Mouse (Mus musculus): ENCODE measurements around the gene Fstl1. TPM values are rescaled to one million over a fixed set of nuclear protein-coding genes. Genes with fewer than 3 reads are reported as not detected.

The Fstl1 gene
- polyA plus RNA-seq, 1 experiment from 2014 or later = 90.2 TPM

GRCm38 (mm10) chr16:37807269-37807668 lies 30.6 kb downstream of the Fstl1 start:
- H3K9me3 ChIP-seq (replicated peaks; ENCODE audit: control insufficient read depth, low read length) = no peaks in the 10 kb centered on the region
- no peak overlapping the region for H3K27ac ChIP-seq (ENCODE audit: low read depth, low read length)
- no peak overlapping the region for H3K4me3 ChIP-seq (ENCODE audit: low read depth, low read length)
- ATAC-seq (no peak), DNase-seq (ENCODE audit: low spot score) (no peak)
- 74% methylated on average over 8 of the region's 8 CpGs for WGBS
- no peak overlapping the region for H3K4me2 ChIP-seq (ENCODE audit: low read length)
- H3K36me3 ChIP-seq (ENCODE audit: control insufficient read depth, insufficient read depth, low read length) = no peaks in the 10 kb centered on the region; the same call in 1 of the 2 replicates
- no peaks in the 10 kb centered on the region for H3K27me3 ChIP-seq (replicated peaks; ENCODE audit: control insufficient read depth, insufficient read depth, low read length)
- peaks cover 3% of the 10 kb centered on the region; the same call in 1 of the 2 replicates for H3K4me1 ChIP-seq (ENCODE audit: control insufficient read depth, insufficient read depth, low read length)
- no peak overlapping the region for H3K9ac ChIP-seq (ENCODE audit: low read length)

GRCm38 (mm10) chr16:37808866-37809622 lies 32.4 kb downstream of the Fstl1 start:
- no peaks in the 10 kb centered on the region; the same call in 1 of the 2 replicates for H3K36me3 ChIP-seq (ENCODE audit: control insufficient read depth, insufficient read depth, low read length)
- no peaks in the 10 kb centered on the region for H3K9me3 ChIP-seq (replicated peaks; ENCODE audit: control insufficient read depth, low read length)
- WGBS = 22% methylated on average over 10 of the region's 10 CpGs
- H3K27me3 ChIP-seq (replicated peaks; ENCODE audit: control insufficient read depth, insufficient read depth, low read length) = no peaks in the 10 kb centered on the region
- peak overlapping the region; percentile 39; the same call in 1 of the 2 replicates for H3K27ac ChIP-seq (ENCODE audit: low read depth, low read length)
- DNase-seq (ENCODE audit: low spot score) = peak; percentile 62
- H3K9ac ChIP-seq (ENCODE audit: low read length) = no peak overlapping the region
- H3K4me3 ChIP-seq (ENCODE audit: low read depth, low read length) = no peak overlapping the region
- peak; percentile 33 for ATAC-seq
- peaks cover 7% of the 10 kb centered on the region; the same call in 1 of the 2 replicates for H3K4me1 ChIP-seq (ENCODE audit: control insufficient read depth, insufficient read depth, low read length)
- no peak overlapping the region for H3K4me2 ChIP-seq (ENCODE audit: low read length)

GRCm38 (mm10) chr16:37809623-37809992 lies 32.9 kb downstream of the Fstl1 start:
- ATAC-seq (no peak), DNase-seq (ENCODE audit: low spot score) (no peak)
- no peaks in the 10 kb centered on the region for H3K27me3 ChIP-seq (replicated peaks; ENCODE audit: control insufficient read depth, insufficient read depth, low read length)
- peaks cover 7% of the 10 kb centered on the region; the same call in 1 of the 2 replicates for H3K4me1 ChIP-seq (ENCODE audit: control insufficient read depth, insufficient read depth, low read length)
- no peak overlapping the region for H3K4me2 ChIP-seq (ENCODE audit: low read length)
- H3K9me3 ChIP-seq (replicated peaks; ENCODE audit: control insufficient read depth, low read length) = no peaks in the 10 kb centered on the region
- no peak overlapping the region for H3K4me3 ChIP-seq (ENCODE audit: low read depth, low read length)
- 0 out of 2 replicates have a peak overlapping the region, but pooled peaks have one; percentile 39 for H3K27ac ChIP-seq (ENCODE audit: low read depth, low read length)
- no peaks in the 10 kb centered on the region for H3K36me3 ChIP-seq (ENCODE audit: control insufficient read depth, insufficient read depth, low read length)
- 80% methylated on average over 6 of the region's 6 CpGs for WGBS
- H3K9ac ChIP-seq (ENCODE audit: low read length) = no peak overlapping the region

GRCm38 (mm10) chr16:37811874-37812273 lies 35.2 kb downstream of the Fstl1 start:
- peaks cover 5% of the 10 kb centered on the region; the same call in 1 of the 2 replicates for H3K36me3 ChIP-seq (ENCODE audit: control insufficient read depth, insufficient read depth, low read length)
- H3K4me1 ChIP-seq (ENCODE audit: control insufficient read depth, insufficient read depth, low read length) = peaks cover 7% of the 10 kb centered on the region; the same call in 1 of the 2 replicates
- H3K4me3 ChIP-seq (ENCODE audit: low read depth, low read length) = no peak overlapping the region
- no peaks in the 10 kb centered on the region for H3K27me3 ChIP-seq (replicated peaks; ENCODE audit: control insufficient read depth, insufficient read depth, low read length)
- ATAC-seq (no peak), DNase-seq (ENCODE audit: low spot score) (no peak)
- H3K4me2 ChIP-seq (ENCODE audit: low read length) = no peak overlapping the region
- H3K9me3 ChIP-seq (replicated peaks; ENCODE audit: control insufficient read depth, low read length) = no peaks in the 10 kb centered on the region
- 92% methylated on average over 8 of the region's 8 CpGs for WGBS
- H3K27ac ChIP-seq (ENCODE audit: low read depth, low read length) = no peak overlapping the region; the same call in 1 of the 2 replicates
- H3K9ac ChIP-seq (ENCODE audit: low read length) = peak overlapping the region; percentile 21; the same call in 1 of the 2 replicates

- Histone ChIP-seq H3K9me3 (replicated peaks; ENCODE audit: control insufficient read depth, low read length) (no peaks in the 10 kb centered on the region), H3K27me3 (replicated peaks; ENCODE audit: control insufficient read depth, insufficient read depth, low read length) (no peaks in the 10 kb centered on the region), H3K4me3 (ENCODE audit: low read depth, low read length) (no peak overlapping the region), H3K9ac (ENCODE audit: low read length) (0 out of 2 replicates have a peak overlapping the region, but pooled peaks have one; percentile 21), H3K4me1 (ENCODE audit: control insufficient read depth, insufficient read depth, low read length) (peaks cover 7% of the 10 kb centered on the region; the same call in 1 of the 2 replicates), H3K36me3 (ENCODE audit: control insufficient read depth, insufficient read depth, low read length) (peaks cover 5% of the 10 kb centered on the region; the same call in 1 of the 2 replicates), H3K27ac (ENCODE audit: low read depth, low read length) (no peak overlapping the region), H3K4me2 (ENCODE audit: low read length) (no peak overlapping the region)
- WGBS = 52% methylated on average over 9 of the region's 9 CpGs
- DNase-seq (ENCODE audit: low spot score) = peak; percentile 70
- ATAC-seq = peak; percentile 38
Measured at GRCm38 (mm10) chr16:37812474-37812886, 35.8 kb downstream of the Fstl1 start.

- H3K9me3 ChIP-seq (replicated peaks; ENCODE audit: control insufficient read depth, low read length) = no peaks in the 10 kb centered on the region
- no peak for DNase-seq (ENCODE audit: low spot score)
- peak overlapping the region; percentile 33 for H3K4me2 ChIP-seq (ENCODE audit: low read length)
- 37% methylated on average over 5 of the region's 5 CpGs for WGBS
- H3K9ac ChIP-seq (ENCODE audit: low read length) = 0 out of 2 replicates have a peak overlapping the region, but pooled peaks have one; percentile 5
- H3K27me3 ChIP-seq (replicated peaks; ENCODE audit: control insufficient read depth, insufficient read depth, low read length) = no peaks in the 10 kb centered on the region
- no peak overlapping the region for H3K4me3 ChIP-seq (ENCODE audit: low read depth, low read length)
- H3K36me3 ChIP-seq (ENCODE audit: control insufficient read depth, insufficient read depth, low read length) = peaks cover 8% of the 10 kb centered on the region; the same call in 1 of the 2 replicates
- peaks cover 7% of the 10 kb centered on the region; the same call in 1 of the 2 replicates for H3K4me1 ChIP-seq (ENCODE audit: control insufficient read depth, insufficient read depth, low read length)
- H3K27ac ChIP-seq (ENCODE audit: low read depth, low read length) = peak overlapping the region; percentile 48; the same call in 1 of the 2 replicates
- 0 out of 2 replicates have a peak, but pooled peaks have one; percentile 2 for ATAC-seq
Measured at GRCm38 (mm10) chr16:37813691-37814382, 37.2 kb downstream of the Fstl1 start.

- H3K27me3 ChIP-seq (replicated peaks; ENCODE audit: control insufficient read depth, insufficient read depth, low read length) = no peaks in the 10 kb centered on the region
- peaks cover 8% of the 10 kb centered on the region; the same call in 1 of the 2 replicates for H3K36me3 ChIP-seq (ENCODE audit: control insufficient read depth, insufficient read depth, low read length)
- DNase-seq (ENCODE audit: low spot score) (peak; percentile 95), ATAC-seq (peak; percentile 96)
- no peak overlapping the region for H3K4me3 ChIP-seq (ENCODE audit: low read depth, low read length)
- H3K9me3 ChIP-seq (replicated peaks; ENCODE audit: control insufficient read depth, low read length) = no peaks in the 10 kb centered on the region
- peak overlapping the region; percentile 33 for H3K4me2 ChIP-seq (ENCODE audit: low read length)
- peak overlapping the region; percentile 56; the same call in 1 of the 2 replicates for H3K27ac ChIP-seq (ENCODE audit: low read depth, low read length)
- no peak overlapping the region for H3K9ac ChIP-seq (ENCODE audit: low read length)
- H3K4me1 ChIP-seq (ENCODE audit: control insufficient read depth, insufficient read depth, low read length) = peaks cover 7% of the 10 kb centered on the region; the same call in 1 of the 2 replicates
- WGBS = 15% methylated on average over 7 of the region's 7 CpGs
Measured at GRCm38 (mm10) chr16:37814383-37814971, 37.8 kb downstream of the Fstl1 start.

- WGBS = 88% methylated on average over 4 of the region's 4 CpGs
- peaks cover 26% of the 10 kb centered on the region for H3K36me3 ChIP-seq (ENCODE audit: control insufficient read depth, insufficient read depth, low read length)
- H3K4me3 ChIP-seq (ENCODE audit: low read depth, low read length) = no peak overlapping the region
- DNase-seq (ENCODE audit: low spot score) = no peak
- H3K9ac ChIP-seq (ENCODE audit: low read length) = no peak overlapping the region
- peaks cover 5% of the 10 kb centered on the region; the same call in 1 of the 2 replicates for H3K4me1 ChIP-seq (ENCODE audit: control insufficient read depth, insufficient read depth, low read length)
- H3K4me2 ChIP-seq (ENCODE audit: low read length) = no peak overlapping the region
- no peaks in the 10 kb centered on the region for H3K9me3 ChIP-seq (replicated peaks; ENCODE audit: control insufficient read depth, low read length)
- H3K27ac ChIP-seq (ENCODE audit: low read depth, low read length) = no peak overlapping the region
- no peaks in the 10 kb centered on the region for H3K27me3 ChIP-seq (replicated peaks; ENCODE audit: control insufficient read depth, insufficient read depth, low read length)
- no peak for ATAC-seq
Measured at GRCm38 (mm10) chr16:37817986-37818385, 41.3 kb downstream of the Fstl1 start.
